Mouse (Mus musculus) cerebellum, adult 11 months (tissue): Measurements from ENCODE around the gene Cfap44.

Experiments used
- DNase-seq: peaks from one replicate; pipeline ENCODE4 v3.0.0; 2022

The Cfap44 gene

DNA sequence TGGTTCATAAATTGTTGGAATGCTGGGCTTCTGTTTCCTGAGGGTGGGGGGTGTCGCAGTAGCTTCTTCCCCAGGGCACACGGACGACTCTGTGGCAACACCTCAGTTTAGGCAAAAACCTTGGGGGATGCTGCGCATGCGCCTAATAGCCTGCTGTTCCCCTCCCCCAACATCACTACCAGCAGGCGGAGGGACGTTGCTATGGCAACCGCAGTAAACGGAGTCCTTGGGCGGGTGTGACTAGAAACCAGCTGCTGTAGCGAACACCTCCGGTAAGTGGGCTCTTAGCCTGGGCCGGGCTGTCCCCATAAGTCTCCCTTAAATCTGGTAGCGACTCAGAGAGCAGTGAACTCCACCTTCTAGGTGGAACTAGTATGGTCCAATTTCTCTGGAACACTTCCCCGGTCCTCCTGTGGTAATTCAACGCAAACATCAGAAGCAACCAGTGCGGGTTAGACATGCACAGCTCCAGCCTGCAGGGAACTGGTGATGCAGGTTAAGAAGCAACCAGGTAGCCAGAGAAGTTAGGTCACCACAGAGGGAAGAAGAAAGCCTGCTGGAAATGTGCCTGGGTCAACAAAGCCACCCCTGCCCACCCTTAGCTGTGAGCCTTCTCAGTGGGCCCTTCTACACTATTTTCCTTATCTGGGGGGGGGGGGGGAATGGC lies at the start of gene Cfap44:
Gene Cfap44, plus strand, starts transcription at position 220 of the 667 bp plus-strand sequence.
- peak; percentile 42 for DNase-seq

DNA sequence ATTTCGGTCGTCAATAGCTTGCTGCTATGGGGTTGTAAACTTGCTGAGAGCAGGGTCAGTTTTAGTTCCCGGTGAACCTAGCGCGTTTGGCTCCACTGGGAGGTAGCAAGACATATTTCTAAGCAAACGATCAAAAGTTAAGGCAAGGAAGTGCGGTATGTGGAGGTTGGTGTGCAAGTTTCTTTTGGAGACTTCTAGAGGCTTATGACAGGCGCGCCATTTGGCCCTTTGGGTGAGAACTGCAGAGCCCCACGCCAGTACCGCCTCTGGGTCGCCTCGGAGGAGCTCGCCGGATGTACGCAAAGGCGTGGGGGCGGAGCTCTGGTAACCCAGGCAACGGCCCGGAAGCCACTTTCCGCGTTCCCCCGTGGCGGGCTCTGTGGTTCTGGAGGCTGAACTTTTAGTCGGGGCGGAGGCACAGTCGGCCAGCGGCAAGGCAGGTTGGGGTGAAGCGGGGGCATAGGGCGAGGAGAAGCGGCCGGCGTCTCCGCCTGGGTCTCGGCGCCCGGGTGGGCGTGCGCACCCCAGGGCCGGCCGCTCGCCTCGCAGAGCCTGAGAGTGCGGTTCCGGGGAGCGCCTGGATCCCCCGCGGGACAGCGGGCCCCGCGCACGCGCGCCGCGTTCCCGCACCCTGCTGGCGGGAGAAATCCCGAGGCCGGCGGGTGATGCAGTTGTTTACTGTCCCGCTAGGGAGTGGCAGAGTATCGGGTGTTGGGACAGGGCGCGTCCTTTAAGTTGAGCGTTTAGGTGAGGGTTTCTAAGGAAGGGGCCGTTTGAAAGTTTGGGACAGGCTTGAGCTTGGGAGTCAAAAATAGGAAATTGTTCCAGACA lies 47.3 kb upstream of the Cfap44 start, which contains the start of gene Spice1:
Gene Spice1, plus strand, starts transcription at position 51 of the 831 bp plus-strand sequence.
- DNase-seq, result peak; percentile 91

DNA sequence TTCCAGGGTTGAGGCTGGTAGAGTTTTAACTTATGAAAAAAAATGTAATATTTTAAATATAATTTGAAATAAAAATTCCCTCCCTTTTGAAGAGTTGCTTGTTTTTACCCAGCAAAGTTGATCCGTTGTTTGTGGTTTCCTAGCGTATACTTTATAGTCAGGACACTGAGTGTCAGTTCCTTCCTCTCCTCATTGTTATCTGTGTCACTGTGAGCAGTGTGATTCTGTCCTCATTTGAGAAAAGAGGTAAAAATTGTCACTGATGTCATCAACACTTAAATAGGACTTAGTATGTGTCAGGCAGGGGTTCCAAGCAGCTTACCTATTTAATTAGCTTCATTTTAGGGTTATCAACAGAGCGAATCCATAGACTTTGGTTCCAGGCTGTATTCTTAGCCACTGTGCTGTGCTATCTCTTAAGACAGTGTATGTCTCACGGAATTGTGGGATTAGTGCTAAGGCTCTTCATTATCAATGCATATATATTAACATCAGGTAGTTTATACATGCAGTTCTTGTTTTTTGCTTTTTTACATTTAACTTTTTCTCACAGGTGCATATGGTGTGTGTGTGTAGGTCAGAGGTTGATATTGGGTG lies 44.7 kb upstream of the Cfap44 start:
- no peak for DNase-seq

GRCm38 (mm10) chr16:44356291-44356690 lies 38.3 kb upstream of the Cfap44 start:
- DNase-seq, result no peak

DNA sequence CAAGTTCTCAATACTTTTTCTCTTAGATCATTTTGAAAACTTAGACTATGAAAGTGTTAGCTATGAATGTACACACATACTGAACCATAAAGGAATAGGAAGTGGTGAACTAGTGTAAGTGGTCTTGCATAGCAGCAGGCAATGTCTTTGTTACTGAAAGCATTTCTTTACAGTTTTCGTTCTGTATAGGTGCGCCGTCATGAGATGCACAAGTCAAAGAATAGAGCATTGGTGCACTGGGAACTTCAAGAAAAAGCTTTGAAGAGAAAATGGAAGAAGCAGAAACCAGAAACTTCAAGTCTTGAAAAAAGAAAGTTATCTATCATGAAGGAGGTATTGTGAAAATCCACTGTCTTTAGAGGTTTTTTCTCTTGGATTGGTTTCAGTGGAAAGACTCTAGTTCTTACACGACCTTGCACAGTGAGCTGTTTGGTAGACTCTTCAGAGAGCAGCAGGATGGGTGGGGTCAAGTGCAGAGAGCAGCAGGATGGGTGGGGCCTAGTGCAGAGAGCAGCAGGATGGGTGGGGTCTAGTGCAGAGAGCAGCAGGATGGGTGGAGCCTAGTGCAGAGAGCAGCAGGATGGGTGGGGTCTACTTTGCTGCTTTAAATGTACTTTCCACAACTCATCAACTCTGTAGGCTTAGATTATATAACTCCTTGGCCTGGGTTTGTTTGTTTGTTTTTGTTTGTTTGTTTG lies 36.9 kb upstream of the Cfap44 start:
- DNase-seq, result no peak

- peak; percentile 36 for DNase-seq
Observed at GRCm38 (mm10) chr16:44361921-44362890, 32.4 kb upstream of the Cfap44 start.

DNA sequence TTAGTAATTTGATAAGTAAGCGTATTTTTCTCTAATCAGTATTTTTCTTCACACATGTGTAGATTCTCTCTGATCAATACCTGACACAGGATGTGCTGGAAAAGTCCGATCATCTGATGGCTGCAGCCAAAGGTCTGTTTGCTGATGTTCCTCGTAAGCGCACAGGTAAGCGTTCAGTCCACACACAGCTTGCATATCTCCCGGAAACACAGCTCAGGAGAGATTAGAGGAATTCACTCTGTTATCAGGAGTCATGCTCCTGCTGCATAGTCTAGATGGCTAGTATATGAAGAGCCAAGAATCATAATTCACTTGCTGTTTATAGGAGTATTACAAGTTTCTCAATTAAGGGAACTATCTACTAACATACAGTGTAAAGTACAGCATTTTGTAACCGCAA lies 29.1 kb upstream of the Cfap44 start:
- DNase-seq, result no peak

GRCm38 (mm10) chr16:44375459-44375858 lies 19.1 kb upstream of the Cfap44 start:
- no peak for DNase-seq

- no peak for DNase-seq
Observed at GRCm38 (mm10) chr16:44380006-44380405, 14.6 kb upstream of the Cfap44 start.

GRCm38 (mm10) chr16:44381578-44381977 lies 13.0 kb upstream of the Cfap44 start:
- DNase-seq, result no peak

DNA sequence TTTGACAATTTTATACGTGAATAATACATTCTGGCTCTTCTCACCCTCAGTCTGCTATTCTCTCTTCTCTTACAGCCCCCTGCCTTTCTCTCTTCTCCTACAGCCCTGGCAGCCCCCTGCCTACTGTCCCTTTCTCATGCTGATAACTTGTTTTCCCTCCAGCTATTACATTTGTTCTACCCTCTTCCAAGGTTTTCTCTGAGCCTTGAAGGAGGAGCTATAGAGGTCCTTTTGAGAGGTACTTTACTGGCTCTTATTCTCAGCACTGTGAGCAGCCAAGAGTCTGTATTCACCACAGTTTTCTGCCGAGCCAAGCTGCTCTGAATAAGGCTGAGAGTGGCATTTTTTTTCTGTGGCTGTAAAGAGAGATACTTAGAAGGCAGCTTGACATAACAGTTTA lies 11.0 kb upstream of the Cfap44 start:
- no peak for DNase-seq

DNA sequence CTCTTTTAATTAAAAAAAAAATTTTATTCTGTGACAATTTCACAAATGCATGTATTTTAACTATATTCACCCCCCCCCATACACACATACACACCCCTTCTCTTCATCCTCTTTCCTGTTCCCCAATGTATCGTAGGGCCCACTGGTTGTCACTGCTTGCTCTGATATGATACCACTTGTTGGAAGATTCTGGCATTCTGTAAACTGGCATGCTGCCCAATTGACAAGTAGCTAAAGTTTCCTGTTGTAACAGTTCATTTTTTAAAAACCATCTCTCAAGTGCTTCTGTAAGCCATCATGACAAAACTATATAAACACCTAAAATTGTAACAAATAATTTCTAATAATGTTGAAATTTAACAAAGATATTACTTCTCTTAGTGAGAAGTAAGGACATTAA lies 10.3 kb upstream of the Cfap44 start:
- DNase-seq, result no peak

DNA sequence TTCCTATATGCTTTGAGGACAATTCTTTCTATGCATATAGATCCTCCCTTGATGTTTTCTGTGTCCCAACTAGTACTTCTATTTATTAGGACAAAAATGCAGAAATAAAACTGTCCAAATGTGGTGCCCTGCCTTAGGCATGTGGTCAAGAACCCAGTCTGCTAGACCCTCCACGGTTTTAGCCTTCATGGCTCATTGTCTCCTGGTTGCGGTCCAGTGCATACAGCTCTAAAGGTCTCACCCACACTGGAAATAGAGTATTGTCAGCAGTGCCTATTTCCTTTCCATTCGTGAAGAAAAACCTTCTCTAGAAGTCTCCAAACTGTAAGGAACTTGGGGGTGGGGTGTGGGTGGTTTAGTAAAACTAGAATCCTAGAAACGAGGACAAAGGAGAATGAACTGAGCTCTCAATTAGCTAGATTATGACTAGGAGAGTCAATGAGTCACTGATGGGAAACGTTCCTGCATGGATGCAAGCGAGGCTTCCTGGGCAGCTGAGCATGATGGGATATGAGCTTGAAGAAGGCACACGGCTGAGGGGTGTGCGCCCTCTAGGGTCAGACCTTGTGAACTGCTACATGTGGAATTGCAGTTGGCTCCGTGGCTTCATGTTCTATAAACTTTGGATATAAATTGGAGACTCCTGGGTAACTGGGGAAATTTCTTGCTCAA lies 2.6 kb upstream of the Cfap44 start:
- peak; percentile 10 for DNase-seq

DNA sequence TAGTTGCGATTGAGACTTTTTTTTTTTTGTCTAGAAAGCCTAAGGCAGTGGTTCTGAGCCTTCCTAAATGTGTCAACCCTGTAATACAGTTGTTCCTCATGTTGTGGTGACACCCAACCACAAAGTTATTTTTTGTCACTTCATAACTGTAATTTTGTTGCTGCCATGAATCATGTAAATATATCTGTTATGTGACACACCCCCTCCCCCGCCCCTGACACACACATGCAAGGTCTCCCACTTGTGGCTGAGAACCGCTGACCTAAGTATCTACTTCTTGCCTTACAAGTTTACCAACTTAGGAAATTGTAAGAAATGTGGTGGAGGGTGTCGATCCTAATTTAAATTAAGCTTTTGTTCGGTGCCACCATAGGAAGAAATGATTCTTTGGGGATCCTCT lies 10.3 kb downstream of the Cfap44 start:
- DNase-seq, result no peak

- DNase-seq, result no peak
Observed at GRCm38 (mm10) chr16:44407211-44407610, 12.6 kb downstream of the Cfap44 start.

DNA sequence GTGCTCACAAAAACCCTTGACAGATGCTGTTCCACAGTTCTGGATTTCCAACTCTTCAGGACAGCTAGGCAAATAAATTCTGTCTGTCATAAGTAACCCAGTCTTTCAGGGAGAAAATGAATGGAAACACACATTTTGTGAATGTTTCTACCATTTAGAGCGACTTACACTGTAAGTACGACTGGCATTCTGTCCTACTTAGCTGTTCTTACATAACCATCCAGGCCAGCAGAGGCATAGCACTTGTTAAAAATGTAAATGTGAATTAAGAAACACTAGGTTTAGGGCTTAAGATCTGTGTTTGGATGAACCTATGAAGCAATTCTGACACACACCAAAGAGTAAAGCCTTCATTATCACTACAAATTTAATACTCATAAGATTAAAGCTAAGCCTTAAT lies 13.7 kb downstream of the Cfap44 start:
- DNase-seq, result no peak

DNA sequence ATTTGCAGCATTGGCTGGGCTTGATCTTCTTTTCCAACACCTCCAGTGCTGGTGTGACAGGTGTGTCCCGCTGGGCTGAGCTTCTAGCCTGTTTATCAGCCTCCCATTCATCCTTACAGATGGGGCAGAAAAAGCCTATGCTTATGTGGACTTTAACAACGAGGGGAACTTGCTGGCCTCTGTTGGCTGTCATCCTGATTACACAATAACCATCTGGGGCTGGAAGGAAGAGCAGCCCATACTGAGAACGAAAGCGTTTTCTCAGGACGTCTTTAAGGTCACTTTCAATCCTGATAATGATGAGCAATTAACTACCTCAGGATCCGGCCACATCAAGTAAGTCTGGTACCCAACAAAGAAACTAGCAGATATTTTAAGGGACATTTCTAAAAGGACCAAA lies 15.6 kb downstream of the Cfap44 start:
- no peak for DNase-seq

DNA sequence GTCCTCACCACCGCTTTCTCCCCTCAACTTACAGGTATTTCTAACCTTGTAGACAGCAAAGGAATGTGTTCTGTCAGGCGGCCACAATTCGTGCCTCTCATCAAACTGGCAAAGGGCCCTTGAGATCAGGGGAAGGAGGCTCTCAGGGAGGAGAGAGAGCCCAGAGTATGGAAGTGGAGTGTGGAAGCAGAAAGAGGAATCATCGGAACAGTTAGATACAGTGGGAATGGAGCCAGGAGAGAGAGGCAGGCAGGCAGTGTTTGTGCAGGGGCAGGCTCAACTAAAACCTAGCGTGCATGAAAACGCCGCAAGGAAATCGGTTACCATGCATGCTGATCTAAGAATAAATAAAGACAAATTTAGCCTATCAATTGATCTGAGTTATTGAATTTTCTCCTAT lies 23.0 kb downstream of the Cfap44 start:
- DNase-seq, result no peak

DNA sequence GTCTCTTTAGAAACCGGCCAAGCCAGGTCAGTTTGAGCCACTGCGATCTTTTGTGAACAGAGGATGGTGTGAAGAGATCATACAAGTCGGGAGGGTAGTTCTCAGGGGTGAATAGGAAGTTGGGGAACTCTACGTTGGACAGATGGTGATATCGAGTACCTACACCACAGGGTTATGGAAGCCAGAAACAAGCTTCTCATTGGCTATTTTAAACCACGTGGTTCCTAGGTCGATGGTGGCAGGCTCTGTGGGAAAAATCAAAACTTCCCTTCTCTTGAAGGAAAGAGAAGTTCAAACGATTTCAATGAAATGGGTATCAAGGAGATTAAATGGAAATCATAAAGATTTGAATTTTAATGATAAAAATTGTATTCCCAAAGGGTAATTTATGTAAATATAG lies 27.1 kb downstream of the Cfap44 start:
- DNase-seq, result no peak

GRCm38 (mm10) chr16:44423499-44423898 lies 28.9 kb downstream of the Cfap44 start:
- no peak for DNase-seq

DNA sequence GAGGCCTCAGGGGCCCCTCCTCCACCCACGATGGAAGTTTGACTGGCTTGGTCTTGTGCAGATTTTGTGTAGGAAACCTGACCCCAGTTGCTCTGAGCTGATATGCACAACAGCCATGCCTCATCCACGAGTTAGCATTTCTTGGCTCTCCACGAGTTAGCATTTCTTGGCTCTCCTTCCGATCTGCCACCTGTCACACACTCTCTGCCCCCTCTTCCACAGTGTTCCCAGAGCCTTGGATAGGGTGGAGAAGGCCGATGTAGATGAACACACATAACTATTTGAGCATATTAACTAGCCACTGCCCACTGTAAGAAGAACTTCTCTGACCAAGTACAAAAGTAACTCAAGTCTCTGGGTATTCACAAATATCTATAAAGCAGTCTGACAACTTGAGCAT lies 33.9 kb downstream of the Cfap44 start:
- no peak for DNase-seq

- no peak for DNase-seq
Observed at GRCm38 (mm10) chr16:44430021-44430420, 35.4 kb downstream of the Cfap44 start.
